Mouse (Mus musculus) gastrocnemius, postnatal 4 days (tissue): ENCODE measurements around the gene Inpp5a. TPM values are rescaled to one million over a fixed set of nuclear protein-coding genes. Genes with fewer than 3 reads are reported as not detected.

Experiments used
- DNase-seq, 2 experiments: peaks; one replicate each; pipeline ENCODE4 v3.0.0; 2021 to 2022; ENCODE audit warnings: low spot score in 2 of 2, mixed read lengths in 2 of 2
- total RNA-seq, 2 experiments: library from RNA; stranded (reverse); gene quantifications; 2 replicates each; pipeline ENCODE4 v1.2.3; 2021

Inpp5a gene
- total RNA-seq, 2 experiments from 2014 or later: 104 TPM

- no peak for DNase-seq
Observed at GRCm38 (mm10) chr7:139369501-139370088, 19.3 kb upstream of the Inpp5a start.

- no peak for DNase-seq
Observed at GRCm38 (mm10) chr7:139371389-139371788, 17.5 kb upstream of the Inpp5a start.

- no peak for DNase-seq
Observed at GRCm38 (mm10) chr7:139377381-139377780, 11.5 kb upstream of the Inpp5a start.

GRCm38 (mm10) chr7:139378355-139378754 is 10.6 kb upstream of the Inpp5a start:
- DNase-seq: no peak

- DNase-seq: no peak
Observed at GRCm38 (mm10) chr7:139379745-139380144, 9.2 kb upstream of the Inpp5a start.

- no peak for DNase-seq
Observed at GRCm38 (mm10) chr7:139380225-139380624, 8.7 kb upstream of the Inpp5a start.

- no peak for DNase-seq
Observed at GRCm38 (mm10) chr7:139381877-139382276, 7.0 kb upstream of the Inpp5a start.

GRCm38 (mm10) chr7:139382796-139383195 is 6.1 kb upstream of the Inpp5a start:
- DNase-seq: no peak

GRCm38 (mm10) chr7:139384500-139384899 is 4.4 kb upstream of the Inpp5a start:
- no peak for DNase-seq

- no peak for DNase-seq
Observed at GRCm38 (mm10) chr7:139384916-139385530, 3.9 kb upstream of the Inpp5a start.

- no peak for DNase-seq
Observed at GRCm38 (mm10) chr7:139386933-139387690, 1.8 kb upstream of the Inpp5a start.

- DNase-seq: no peak
Observed at GRCm38 (mm10) chr7:139387921-139388669, 814 bp upstream of the Inpp5a start.

- no peak for DNase-seq
Observed at GRCm38 (mm10) chr7:139389213-139389761, 378 bp downstream of the Inpp5a start.

GRCm38 (mm10) chr7:139390380-139390779 is 1.5 kb downstream of the Inpp5a start:
- DNase-seq: no peak

GRCm38 (mm10) chr7:139390926-139391325 is 2.0 kb downstream of the Inpp5a start:
- DNase-seq: no peak

GRCm38 (mm10) chr7:139391691-139392090 is 2.8 kb downstream of the Inpp5a start:
- DNase-seq: no peak

- no peak for DNase-seq
Observed at GRCm38 (mm10) chr7:139392106-139392505, 3.2 kb downstream of the Inpp5a start.

- DNase-seq: no peak
Observed at GRCm38 (mm10) chr7:139392691-139393235, 3.9 kb downstream of the Inpp5a start.

- DNase-seq: peak; percentile 41 to 67
Observed at GRCm38 (mm10) chr7:139397521-139397920, 8.6 kb downstream of the Inpp5a start.

GRCm38 (mm10) chr7:139398111-139398510 is 9.2 kb downstream of the Inpp5a start:
- no peak for DNase-seq

- no peak for DNase-seq
Observed at GRCm38 (mm10) chr7:139398530-139399021, 9.7 kb downstream of the Inpp5a start.
